Mouse (Mus musculus) layer of hippocampus, postnatal 14 days (tissue): ENCODE data around the gene Hsd17b7. TPM values are rescaled to one million over a fixed set of nuclear protein-coding genes. Genes with fewer than 3 reads are reported as not detected.

Experiments used
- total RNA-seq, 2 experiments: library from RNA; stranded (reverse); gene quantifications; 2 replicates each; pipeline ENCODE4 v1.2.3; 2021

The Hsd17b7 gene
- total RNA-seq, 2 experiments from 2014 or later = 19.8 to 21.0 TPM

Other genes with a start within 250 kb of the Hsd17b7 start
- 100 to 1,000 TPM; 144 to 169 TPM for gene Rgs4, start 221.6 kb downstream of the Hsd17b7 start, total RNA-seq
- 10 to 100 TPM; 13.1 to 16.7 TPM for gene Ccdc190, start 40.6 kb downstream of the Hsd17b7 start, total RNA-seq
- 1 to 10 TPM; 6.3 to 9.2 TPM for gene Ddr2, start 141.5 kb upstream of the Hsd17b7 start, total RNA-seq
- gene Uap1, start 205.7 kb upstream of the Hsd17b7 start, total RNA-seq = 10 to 100 TPM; 52.2 to 54.4 TPM
- 100 to 1,000 TPM; 163 to 168 TPM for gene Uhmk1, start 246.2 kb upstream of the Hsd17b7 start, total RNA-seq